Mouse (Mus musculus): ENCODE data around the gene Cplx3. TPM values are rescaled to one million over a fixed set of nuclear protein-coding genes. Genes with fewer than 3 reads are reported as not detected.

Gene Cplx3
- total and polyA plus RNA-seq, 2 experiments from 2014 or later, result 0.07 TPM; not detected in 1

DNA sequence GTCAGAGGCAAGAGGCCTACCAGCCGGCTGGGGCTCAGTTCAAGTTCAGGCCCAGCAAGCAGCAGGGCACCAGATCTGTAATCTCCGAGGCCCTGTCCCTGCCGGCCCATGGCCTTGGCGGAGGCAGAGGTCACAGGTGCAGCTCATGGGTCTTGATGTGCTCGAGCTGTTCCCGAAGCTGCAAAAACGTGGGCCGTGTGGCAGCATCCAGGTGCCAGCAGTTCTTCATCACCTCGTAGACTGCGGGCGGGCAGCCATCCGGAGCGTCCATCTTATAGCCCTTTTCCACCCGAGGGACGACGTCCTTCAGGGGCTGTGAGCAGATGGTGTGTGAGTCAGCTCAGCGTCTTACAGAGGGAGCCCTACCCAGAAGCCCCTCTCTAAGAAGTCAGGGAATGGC, 21.1 kb upstream of the Cplx3 start:
- H3K9me3 ChIP-seq (replicated peaks; ENCODE audit: control insufficient read depth, low read length), result no peaks in the 10 kb centered on the region
- no peaks in the 10 kb centered on the region for H3K4me1 ChIP-seq (ENCODE audit: control insufficient read depth, insufficient read depth)
- H3K27me3 ChIP-seq (ENCODE audit: control insufficient read depth, insufficient read depth, low read length), result no peaks in the 10 kb centered on the region
- no peak overlapping the region for H3K27ac ChIP-seq (ENCODE audit: low read depth)
- no peak overlapping the region for H3K9ac ChIP-seq (replicated peaks; ENCODE audit: low read depth, low read length)
- WGBS, result 88% methylated on average over 17 of the region's 17 CpGs
- no peak overlapping the region for H3K4me3 ChIP-seq (ENCODE audit: low read depth, low read length)
- DNase-seq (ENCODE audit: low spot score) (no peak), ATAC-seq (ENCODE audit: insufficient read depth, low read depth) (no peak)
- no peak for TF ChIP-seq EP300 (IDR thresholded peaks at IDR 0.05; ENCODE audit: low read depth)
- TF ChIP-seq CTCF (IDR thresholded peaks at IDR 0.05; ENCODE audit: low read depth), result no peak
- H3K36me3 ChIP-seq (replicated peaks; ENCODE audit: control insufficient read depth, insufficient read depth, low read length), result peaks cover 66% of the 10 kb centered on the region
- no peak overlapping the region for H3K4me2 ChIP-seq (ENCODE audit: low read depth, low read length)

DNA sequence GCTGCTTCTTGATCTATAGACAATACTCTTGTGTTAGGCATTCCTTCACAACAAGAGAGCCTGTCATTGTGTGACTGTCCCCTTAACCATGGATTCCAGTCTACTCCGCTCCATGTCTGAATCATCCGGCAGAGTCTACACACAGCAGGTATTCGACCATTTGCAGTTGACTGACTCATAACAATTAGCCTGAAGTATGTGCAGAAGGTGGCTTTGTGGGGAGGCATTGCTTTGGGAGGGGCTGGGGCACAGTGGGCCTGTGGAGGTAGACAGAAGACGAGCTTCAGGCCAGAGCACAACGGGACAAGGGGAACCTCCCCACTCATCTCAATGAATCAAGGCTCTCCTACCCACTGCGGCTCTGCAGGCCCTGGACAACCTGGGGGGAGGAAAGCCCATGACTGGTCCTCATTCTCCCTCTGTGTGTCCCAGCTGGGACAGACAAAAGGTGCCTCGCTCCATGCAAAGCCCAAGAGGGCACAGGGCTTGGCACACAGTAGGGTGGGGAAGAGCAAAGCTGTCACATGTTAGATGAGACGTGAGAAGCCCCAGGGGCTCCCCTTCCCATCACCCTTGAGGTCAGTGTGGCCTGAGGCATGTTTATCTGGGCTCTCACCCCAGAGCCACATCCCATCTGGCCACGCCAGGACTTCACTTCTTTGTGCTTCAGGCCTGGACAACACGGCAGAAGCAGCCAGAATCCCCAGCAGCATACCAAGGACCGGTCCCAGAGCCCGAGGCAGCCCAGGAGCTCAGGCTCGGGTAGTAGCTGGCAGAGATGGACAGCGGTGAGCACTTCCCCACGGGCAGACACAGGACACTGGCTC, 19.8 kb upstream of the Cplx3 start:
- peaks cover 59% of the 10 kb centered on the region for H3K36me3 ChIP-seq (replicated peaks; ENCODE audit: control insufficient read depth, insufficient read depth, low read length)
- 81% methylated on average over 15 of the region's 15 CpGs for WGBS

DNA sequence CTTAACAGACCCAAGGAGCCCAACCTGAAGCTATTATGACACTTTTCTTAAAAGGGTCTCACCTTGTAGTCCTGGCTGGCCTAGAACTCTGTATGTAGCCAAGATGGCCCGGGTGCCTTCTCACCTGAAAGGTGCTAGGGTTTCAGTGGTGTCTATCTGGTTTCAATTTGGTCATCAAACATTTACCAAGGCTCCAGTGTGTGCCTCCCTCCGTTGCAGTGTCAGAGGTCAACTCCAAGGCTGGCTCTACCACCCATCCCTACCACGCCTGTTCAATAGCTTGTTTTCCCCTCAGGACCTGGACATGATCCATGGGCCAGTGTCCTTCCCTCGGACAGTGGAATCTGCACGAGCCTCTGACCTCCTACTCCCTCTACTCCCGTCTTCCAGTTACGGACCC, 18.2 kb upstream of the Cplx3 start:
- 89% methylated on average over 7 of the region's 7 CpGs for WGBS
- peaks cover 44% of the 10 kb centered on the region for H3K36me3 ChIP-seq (replicated peaks; ENCODE audit: control insufficient read depth, insufficient read depth, low read length)
- no peak for ATAC-seq (ENCODE audit: insufficient read depth, low read depth)

More for the DNA sequence above, 19.8 kb upstream of the Cplx3 start:
- H3K4me3 ChIP-seq (ENCODE audit: low read depth, low read length), result no peak overlapping the region
- H3K4me1 ChIP-seq (ENCODE audit: control insufficient read depth, insufficient read depth), result no peaks in the 10 kb centered on the region
- no peaks in the 10 kb centered on the region for H3K9me3 ChIP-seq (replicated peaks; ENCODE audit: control insufficient read depth, low read length)
- no peak overlapping the region for H3K9ac ChIP-seq (replicated peaks; ENCODE audit: low read depth, low read length)
- H3K27ac ChIP-seq (ENCODE audit: low read depth), result no peak overlapping the region
- H3K27me3 ChIP-seq (ENCODE audit: control insufficient read depth, insufficient read depth, low read length), result no peaks in the 10 kb centered on the region
- ATAC-seq (ENCODE audit: insufficient read depth, low read depth) (no peak), DNase-seq (ENCODE audit: low spot score) (no peak)
- H3K4me2 ChIP-seq (ENCODE audit: low read depth, low read length), result no peak overlapping the region
- TF ChIP-seq EP300 (IDR thresholded peaks at IDR 0.05; ENCODE audit: low read depth) (no peak), CTCF (IDR thresholded peaks at IDR 0.05; ENCODE audit: low read depth) (no peak)

DNA sequence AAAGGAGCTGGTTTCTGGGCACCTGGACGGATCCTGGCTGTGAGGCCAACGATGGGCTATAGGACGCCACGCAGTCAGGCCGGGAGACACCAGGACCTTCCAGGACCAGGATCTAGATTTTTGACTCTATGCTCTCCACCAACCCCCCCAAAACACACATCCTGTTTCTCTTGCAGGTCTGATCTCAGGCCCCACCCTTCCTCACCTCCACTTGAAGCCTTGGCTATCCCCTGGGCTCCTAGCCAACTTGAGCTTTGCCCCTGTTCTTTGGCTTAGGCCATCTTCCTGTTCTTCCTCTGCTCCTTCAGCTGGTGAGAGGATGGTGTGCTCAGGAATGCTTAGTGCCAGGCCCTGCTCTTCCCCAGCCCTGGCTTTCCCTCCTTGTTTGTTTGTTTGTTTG, 14.6 kb upstream of the Cplx3 start, which contains the start of gene Lman1l:
Gene Lman1l, minus strand, starts transcription at position 101 of the 400 bp plus-strand sequence.
- Histone ChIP-seq H3K27ac (ENCODE audit: low read depth) (no peak within 1 kb of the TSS), H3K4me2 (ENCODE audit: low read depth, low read length) (no peak within 1 kb of the TSS), H3K36me3 (replicated peaks; ENCODE audit: control insufficient read depth, insufficient read depth, low read length) (peaks cover 10% of the 10 kb centered on the region), H3K27me3 (ENCODE audit: control insufficient read depth, insufficient read depth, low read length) (no peaks in the 10 kb centered on the region), H3K4me3 (ENCODE audit: low read depth, low read length) (no peak within 1 kb of the TSS), H3K9ac (replicated peaks; ENCODE audit: low read depth, low read length) (no peak within 1 kb of the TSS), H3K4me1 (ENCODE audit: control insufficient read depth, insufficient read depth) (no peaks in the 10 kb centered on the region), H3K9me3 (replicated peaks; ENCODE audit: control insufficient read depth, low read length) (no peaks in the 10 kb centered on the region)
- WGBS, result 91% methylated on average over 5 of the region's 5 CpGs
- DNase-seq (ENCODE audit: low spot score) (no peak), ATAC-seq (ENCODE audit: insufficient read depth, low read depth) (no peak)
- TF ChIP-seq CTCF (IDR thresholded peaks at IDR 0.05; ENCODE audit: low read depth), result no peak
- no peak for TF ChIP-seq EP300 (IDR thresholded peaks at IDR 0.05; ENCODE audit: low read depth)

More for the DNA sequence above, 18.2 kb upstream of the Cplx3 start:
- no peak for DNase-seq (ENCODE audit: low spot score)
- Histone ChIP-seq H3K4me2 (ENCODE audit: low read depth, low read length) (no peak overlapping the region), H3K27me3 (ENCODE audit: control insufficient read depth, insufficient read depth, low read length) (no peaks in the 10 kb centered on the region), H3K9ac (replicated peaks; ENCODE audit: low read depth, low read length) (no peak overlapping the region), H3K4me1 (ENCODE audit: control insufficient read depth, insufficient read depth) (no peaks in the 10 kb centered on the region), H3K4me3 (ENCODE audit: low read depth, low read length) (no peak overlapping the region), H3K27ac (ENCODE audit: low read depth) (no peak overlapping the region), H3K9me3 (replicated peaks; ENCODE audit: control insufficient read depth, low read length) (no peaks in the 10 kb centered on the region)
- TF ChIP-seq EP300 (IDR thresholded peaks at IDR 0.05; ENCODE audit: low read depth) (no peak), CTCF (IDR thresholded peaks at IDR 0.05; ENCODE audit: low read depth) (no peak)

DNA sequence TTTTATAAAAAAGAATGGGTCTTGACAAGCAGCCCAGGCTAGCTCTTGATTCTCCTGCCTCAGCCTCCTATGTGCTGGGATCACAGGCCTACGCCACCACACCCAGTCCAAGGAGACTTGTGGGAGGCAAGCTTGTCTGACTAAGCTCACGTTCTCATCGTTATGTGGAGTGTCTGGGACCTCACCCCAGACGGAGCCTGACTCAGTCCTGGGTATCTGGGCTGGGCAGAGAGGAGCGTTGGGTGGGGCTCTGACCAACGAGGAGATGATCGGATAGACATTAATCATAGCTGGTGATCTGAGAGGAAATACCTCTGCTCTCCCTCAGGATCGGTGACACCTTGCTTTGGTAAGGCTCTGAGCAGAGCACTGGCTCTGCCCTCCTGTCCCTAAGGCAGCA, 12.8 kb upstream of the Cplx3 start:
- no peak overlapping the region for H3K27ac ChIP-seq (ENCODE audit: low read depth)
- no peaks in the 10 kb centered on the region for H3K36me3 ChIP-seq (replicated peaks; ENCODE audit: control insufficient read depth, insufficient read depth, low read length)
- H3K4me3 ChIP-seq (ENCODE audit: low read depth, low read length), result no peak overlapping the region
- 62% methylated on average over 8 of the region's 8 CpGs for WGBS
- no peak overlapping the region for H3K4me2 ChIP-seq (ENCODE audit: low read depth, low read length)
- no peak for ATAC-seq (ENCODE audit: insufficient read depth, low read depth)
- H3K4me1 ChIP-seq (ENCODE audit: control insufficient read depth, insufficient read depth), result 0 out of 2 replicates have a peak, but pooled peaks cover 4% of the 10 kb centered on the region
- TF ChIP-seq EP300 (IDR thresholded peaks at IDR 0.05; ENCODE audit: low read depth) (no peak), CTCF (IDR thresholded peaks at IDR 0.05; ENCODE audit: low read depth) (no peak)
- H3K9ac ChIP-seq (replicated peaks; ENCODE audit: low read depth, low read length), result no peak overlapping the region
- DNase-seq (ENCODE audit: low spot score), result no peak
- no peaks in the 10 kb centered on the region for H3K9me3 ChIP-seq (replicated peaks; ENCODE audit: control insufficient read depth, low read length)
- H3K27me3 ChIP-seq (ENCODE audit: control insufficient read depth, insufficient read depth, low read length), result no peaks in the 10 kb centered on the region
